Mouse (Mus musculus) left cerebral cortex, postnatal 10 days (tissue): ENCODE data around the gene Capn12. TPM values are rescaled to one million over a fixed set of nuclear protein-coding genes. Genes with fewer than 3 reads are reported as not detected.

ENCODE experiments used
- DNase-seq, 2 experiments: peaks; one replicate each; pipeline ENCODE4 v3.0.0; 2021 to 2022; ENCODE audit warnings: low spot score in 2 of 2, mixed read lengths in 1 of 2; ENCODE audit errors: extremely low spot score in 1 of 2
- intact Hi-C: fragments of 180-260 bp; cut with DNase I; formaldehyde crosslinking; loops from one replicate; pipeline ENCODE4 v1.15.1; 2025
- total RNA-seq, 2 experiments: library from RNA; stranded (reverse); gene quantifications; 2 replicates each; pipeline ENCODE4 v1.2.3; 2021

Gene Capn12
- total RNA-seq, 2 experiments from 2014 or later, result 0.53 to 0.69 TPM

GRCm38 (mm10) chr7:28933825-28934224, 52.6 kb downstream of the Capn12 start:
- no peak for DNase-seq
- intact Hi-C loops, result no loop called here

GRCm38 (mm10) chr7:28936787-28937186, 55.6 kb downstream of the Capn12 start:
- intact Hi-C loops, result no loop called here
- DNase-seq, result peak in 1 of 2 experiments; percentile 51

GRCm38 (mm10) chr7:28938654-28939053, 57.4 kb downstream of the Capn12 start:
- intact Hi-C loops, result no loop called here
- no peak for DNase-seq

- DNase-seq, result no peak
- intact Hi-C loops, result no loop called here
Measured at GRCm38 (mm10) chr7:28939418-28940183, 58.4 kb downstream of the Capn12 start.

GRCm38 (mm10) chr7:28941129-28941528, 59.9 kb downstream of the Capn12 start:
- intact Hi-C loops, result no loop called here
- DNase-seq, result no peak

- DNase-seq, result no peak
- intact Hi-C loops, result no loop called here
Measured at GRCm38 (mm10) chr7:28941542-28941941, 60.3 kb downstream of the Capn12 start.

Other genes starting within 250 kb of the Capn12 start
- gene Fbxo27, start 188.6 kb upstream of the Capn12 start, total RNA-seq, result 10 to 100 TPM; 16.0 to 19.8 TPM
- 1 to 10 TPM; 1.5 to 2.5 TPM for gene Fbxo17, start 164.6 kb upstream of the Capn12 start, total RNA-seq
- 10 to 100 TPM; 53.9 to 54.7 TPM for gene Mrps12, start 139.6 kb upstream of the Capn12 start, total RNA-seq
- gene Sars2, start 139.4 kb upstream of the Capn12 start, total RNA-seq, result 10 to 100 TPM; 15.6 to 16.0 TPM
- gene Ccer2, start 125.2 kb upstream of the Capn12 start, total RNA-seq, result 1 to 10 TPM in 1 of 2 experiments, under 1 TPM in 1; 0.45 to 1.4 TPM
- 100 to 1,000 TPM; 131 to 154 TPM for gene Sirt2, start 114.7 kb upstream of the Capn12 start, total RNA-seq
- gene Nfkbib, start 113.9 kb upstream of the Capn12 start, total RNA-seq, result 10 to 100 TPM; 34.7 to 39.6 TPM
- 1 to 10 TPM in 1 of 2 experiments, under 1 TPM in 1; 0.83 to 3.5 TPM for gene Rinl, start 92.5 kb upstream of the Capn12 start, total RNA-seq
- gene Hnrnpl, start 72.9 kb upstream of the Capn12 start, total RNA-seq, result 100 to 1,000 TPM; 459 to 475 TPM
- 10 to 100 TPM; 40.8 to 43.3 TPM for gene Ech1, start 56.2 kb upstream of the Capn12 start, total RNA-seq
- 1 to 10 TPM; 2.4 to 2.7 TPM for gene Lgals4, start 47.6 kb upstream of the Capn12 start, total RNA-seq
- gene Lgals7, start 17.6 kb upstream of the Capn12 start, total RNA-seq, result 1 to 10 TPM in 1 of 2 experiments, not detected in 1; 1.6 TPM
- 100 to 1,000 TPM; 151 to 160 TPM for gene Actn4, start 80.9 kb downstream of the Capn12 start, total RNA-seq
- 100 to 1,000 TPM; 171 to 178 TPM for gene Eif3k, start 100.4 kb downstream of the Capn12 start, total RNA-seq
- gene Map4k1, start 100.6 kb downstream of the Capn12 start, total RNA-seq, result 1 to 10 TPM; 5.8 to 6.0 TPM
- 1 to 10 TPM; 6.7 to 7.0 TPM for gene Ryr1, start 243.8 kb downstream of the Capn12 start, total RNA-seq